Mouse (Mus musculus) forelimb bud, embryonic 11.5 days (tissue): Measurements from ENCODE around the gene Mcm7.

Source experiments
- DNase-seq: peaks from one replicate; pipeline ENCODE4 v3.0.0-alpha.2; 2012; ENCODE audit warnings: low read depth, low spot score

Mcm7 gene

GRCm38 (mm10) chr5:138155443-138155976 is 16.7 kb downstream of the Mcm7 start, which contains the start of gene Zfp113:
Gene Zfp113, minus strand, starts transcription at chr5:138155744.
- DNase-seq: peak; percentile 96

- DNase-seq: no peak
Observed at GRCm38 (mm10) chr5:138154390-138154789, 17.8 kb downstream of the Mcm7 start.

GRCm38 (mm10) chr5:138138585-138138984 is 33.6 kb downstream of the Mcm7 start:
- no peak for DNase-seq

GRCm38 (mm10) chr5:138137935-138138549 is 34.2 kb downstream of the Mcm7 start:
- DNase-seq: peak; percentile 56

GRCm38 (mm10) chr5:138137257-138137656 is 35.0 kb downstream of the Mcm7 start:
- DNase-seq: no peak

- DNase-seq: no peak
Observed at GRCm38 (mm10) chr5:138132425-138133064, 39.7 kb downstream of the Mcm7 start.

GRCm38 (mm10) chr5:138118041-138118440 is 54.2 kb downstream of the Mcm7 start:
- no peak for DNase-seq

- no peak for DNase-seq
Observed at GRCm38 (mm10) chr5:138117199-138118015, 54.8 kb downstream of the Mcm7 start.

GRCm38 (mm10) chr5:138116255-138117198 is 55.7 kb downstream of the Mcm7 start, which contains the start of gene Zscan21:
Gene Zscan21, plus strand, starts transcription at chr5:138116903.
- DNase-seq: peak; percentile 87
